Mouse (Mus musculus) liver (tissue): Measurements from ENCODE around the gene Ice2.
A peak's percentile ranks its signal among the peaks of the same experiment; 100 is the strongest.

Experiments
- DNase-seq: peaks from one replicate; pipeline ENCODE4 v3.0.0-alpha.2; 2020; ENCODE audit warnings: mixed read lengths

Gene Ice2

GRCm38 (mm10) chr9:69463046-69463445, 65.3 kb downstream of the Ice2 start:
- no peak for DNase-seq

GRCm38 (mm10) chr9:69464109-69464756, 66.5 kb downstream of the Ice2 start:
- DNase-seq, result no peak

- no peak for DNase-seq
These were observed 68.4 kb downstream of the Ice2 start for GRCm38 (mm10) chr9:69466098-69466497.

- no peak for DNase-seq
These were observed 69.7 kb downstream of the Ice2 start for GRCm38 (mm10) chr9:69467310-69467939.

GRCm38 (mm10) chr9:69468991-69469390, 71.3 kb downstream of the Ice2 start:
- peak; percentile 55 for DNase-seq

- no peak for DNase-seq
These were observed 72.7 kb downstream of the Ice2 start for GRCm38 (mm10) chr9:69470362-69470761.

GRCm38 (mm10) chr9:69470921-69471320, 73.2 kb downstream of the Ice2 start:
- DNase-seq, result peak; percentile 14

- peak; percentile 32 for DNase-seq
These were observed 75.0 kb downstream of the Ice2 start for GRCm38 (mm10) chr9:69472724-69473123.

- DNase-seq, result no peak
These were observed 78.2 kb downstream of the Ice2 start for GRCm38 (mm10) chr9:69475873-69476272.

GRCm38 (mm10) chr9:69477195-69477823, 79.6 kb downstream of the Ice2 start:
- no peak for DNase-seq

GRCm38 (mm10) chr9:69477824-69478222, 80.1 kb downstream of the Ice2 start:
- no peak for DNase-seq

- peak; percentile 68 for DNase-seq
These were observed 82.6 kb downstream of the Ice2 start for GRCm38 (mm10) chr9:69480344-69480743.
